Mouse (Mus musculus) midbrain, postnatal 0 days (tissue): ENCODE measurements around the gene Dpp6. TPM values are rescaled to one million over a fixed set of nuclear protein-coding genes. Genes with fewer than 3 reads are reported as not detected.
"Not testable (repeated sequence)": the region's sequence is repeated elsewhere in the genome, so short reads cannot be mapped to it uniquely, and the experiment has no call there.

Experiments used
- ATAC-seq: fragments of 200-750 bp; cut with Nextera tagmentation; 2 replicates; pipeline ENCODE4 v1.8.0; 2017; ENCODE audit warnings: moderate number of reproducible peaks, mild to moderate bottlenecking, moderate TSS enrichment, moderate library complexity; ENCODE audit not compliant: low FRiP score
- DNase-seq: peaks from one replicate; pipeline ENCODE4 v3.0.0-alpha.2; 2015; ENCODE audit warnings: low spot score
- H3K27ac ChIP-seq: fragments of 300-500 bp; sonication (generic); 2 replicates; pipeline ENCODE4 v1.5.1; 2014; ENCODE audit warnings: low read depth, mild to moderate bottlenecking, low read length, mixed read lengths
- H3K27me3 ChIP-seq: fragments of 300-500 bp; sonication (generic); 2 replicates; pipeline ENCODE4 v1.6.1; 2014; ENCODE audit warnings: low read length, control low read depth, mixed read lengths; ENCODE audit not compliant: insufficient read depth
- H3K36me3 ChIP-seq: fragments of 300-500 bp; sonication (generic); 2 replicates; pipeline ENCODE4 v1.6.1; 2014; ENCODE audit warnings: low read length, control low read depth, mixed read lengths; ENCODE audit not compliant: insufficient read depth
- H3K4me1 ChIP-seq: fragments of 300-500 bp; sonication (generic); 2 replicates; pipeline ENCODE4 v1.6.1; 2014; ENCODE audit warnings: mild to moderate bottlenecking, control low read depth, antibody characterized with exemption, low read length, mixed read lengths; ENCODE audit not compliant: insufficient read depth
- H3K4me2 ChIP-seq: fragments of 300-500 bp; sonication (generic); 2 replicates; pipeline ENCODE4 v1.6.1; 2014; ENCODE audit warnings: low read depth, mild to moderate bottlenecking, low read length, mixed read lengths; ENCODE audit not compliant: poor library complexity, severe bottlenecking
- H3K4me3 ChIP-seq: fragments of 300-500 bp; sonication (generic); 2 replicates; pipeline ENCODE4 v1.5.1; 2014; ENCODE audit warnings: low read depth, mild to moderate bottlenecking, low read length, moderate library complexity
- H3K9ac ChIP-seq: fragments of 300-500 bp; sonication (generic); replicated peaks from 2 replicates; pipeline ENCODE4 v1.6.1; 2014; ENCODE audit warnings: mild to moderate bottlenecking, low read length, moderate library complexity, mixed read lengths; ENCODE audit not compliant: poor library complexity, severe bottlenecking
- H3K9me3 ChIP-seq: fragments of 300-500 bp; sonication (generic); 2 replicates; pipeline ENCODE4 v1.6.1; 2016; ENCODE audit warnings: low read length, control low read depth
- CTCF ChIP-seq: IDR thresholded peaks from 2 replicates; pipeline ENCODE4 v1.5.1; 2016; ENCODE audit warnings: antibody characterized with exemption, mild to moderate bottlenecking
- WGBS: fragments of 180-500 bp; shearing (Covaris S2); extraction: QIAGEN DNeasy Blood & Tissue Kit; methylation state at CpG from one replicate; pipeline ENCODE4 v1.1.7; 2014; 5-methylcytosine and 5-hydroxymethylcytosine counted together
- polyA plus RNA-seq: library from polyadenylated mRNA; unstranded; fragments of >200 nt; fragmentation: Nextera tagmentation; extraction: Ambion mirVana; gene quantifications from 2 replicates; pipeline ENCODE4 v1.2.1, GENCODE M21; 2015
- total RNA-seq: library from RNA; depleted of rRNA; stranded (reverse); fragments of >200 nt; gene quantifications from 2 replicates; pipeline ENCODE4 v1.2.3, GENCODE M21; 2014

Dpp6 gene
- total and polyA plus RNA-seq, 2 experiments from 2014 or later = 88.6 to 169 TPM

DNA sequence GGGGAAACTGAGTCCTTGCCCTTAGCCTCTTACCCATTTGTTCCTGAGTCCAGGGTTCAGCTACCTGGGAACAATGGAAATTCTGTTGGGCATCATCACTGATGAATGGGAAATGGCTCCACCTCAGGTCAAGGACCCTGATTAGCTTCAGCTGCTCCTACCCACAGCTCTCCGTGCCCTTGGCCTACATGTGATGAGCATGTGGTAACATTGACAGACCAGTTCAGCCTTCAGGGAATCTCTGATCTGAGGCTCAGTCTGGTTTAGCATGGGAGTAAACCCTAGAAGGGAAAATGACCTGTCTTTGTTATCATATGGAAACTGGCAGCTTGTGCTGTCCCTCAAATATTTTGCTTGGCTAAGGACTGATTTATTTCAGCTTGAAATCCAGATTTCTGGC is 640.7 kb downstream of the Dpp6 start:
- no peaks in the 10 kb centered on the region for H3K9me3 ChIP-seq
- no peaks in the 10 kb centered on the region for H3K4me1 ChIP-seq
- H3K27me3 ChIP-seq = no peaks in the 10 kb centered on the region
- H3K4me2 ChIP-seq = no peak overlapping the region
- H3K9ac ChIP-seq = no peak overlapping the region
- TF ChIP-seq CTCF = no peak
- no peak overlapping the region for H3K4me3 ChIP-seq
- H3K36me3 ChIP-seq = 0 out of 2 replicates have a peak, but pooled peaks cover 3% of the 10 kb centered on the region
- WGBS = 77% methylated on average over 1 of the region's 1 CpGs
- H3K27ac ChIP-seq = no peak overlapping the region
- no peak for DNase-seq
- ATAC-seq = no peak

DNA sequence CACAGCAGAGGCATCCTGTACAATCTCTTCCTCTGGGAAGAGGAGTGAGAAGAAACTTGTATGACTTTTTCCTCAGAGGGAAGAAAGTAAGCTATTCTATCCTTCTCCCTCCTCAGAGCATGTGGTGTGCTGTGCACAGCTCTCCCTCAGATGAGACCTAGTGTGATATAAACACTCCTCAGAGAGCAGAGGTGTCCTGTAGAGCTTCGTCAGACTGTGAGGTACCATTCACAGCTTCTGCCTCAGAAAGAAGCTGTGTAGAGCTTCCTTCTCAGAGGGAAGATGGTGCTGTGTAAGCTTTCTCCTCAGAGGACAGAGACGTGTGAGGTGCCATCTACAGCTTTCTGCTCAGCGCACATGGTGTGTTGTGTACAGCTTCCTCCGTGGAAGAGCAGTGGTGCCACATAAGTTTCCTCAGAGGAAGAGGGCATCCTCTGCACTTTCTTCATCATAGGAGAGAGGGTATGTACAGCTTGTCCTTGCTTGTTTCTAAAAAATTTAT is 658.0 kb downstream of the Dpp6 start:
- H3K9ac ChIP-seq = no peak overlapping the region
- no peak overlapping the region for H3K4me3 ChIP-seq
- H3K4me1 ChIP-seq = no peaks in the 10 kb centered on the region
- H3K27me3 ChIP-seq = no peaks in the 10 kb centered on the region
- no peak for DNase-seq
- H3K27ac ChIP-seq = no peak overlapping the region
- 88% methylated on average over 4 of the region's 4 CpGs for WGBS
- ATAC-seq = no peak
- H3K4me2 ChIP-seq = no peak overlapping the region
- no peak for TF ChIP-seq CTCF
- H3K9me3 ChIP-seq = no peaks in the 10 kb centered on the region
- peaks cover 5% of the 10 kb centered on the region for H3K36me3 ChIP-seq

DNA sequence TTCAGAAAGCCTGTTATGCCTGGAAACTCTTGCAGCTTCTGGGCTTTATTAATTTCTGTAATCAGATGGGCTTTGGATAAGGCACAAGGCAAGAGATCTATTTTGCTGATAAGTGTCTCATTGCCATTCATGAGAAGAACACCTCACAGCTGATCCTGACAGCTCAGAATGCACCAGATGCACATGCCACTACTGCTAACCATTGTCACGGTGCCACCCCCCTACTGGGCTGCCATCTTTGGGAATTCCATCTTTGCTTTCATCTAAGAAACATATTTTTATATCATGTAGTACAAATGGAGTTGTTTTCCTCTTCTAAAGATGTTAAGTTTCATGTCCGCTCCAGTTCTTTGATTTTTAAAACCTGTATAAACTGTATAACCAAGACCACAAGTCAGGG is 664.7 kb downstream of the Dpp6 start:
- Histone ChIP-seq H3K4me1 (no peaks in the 10 kb centered on the region), H3K9ac (no peak overlapping the region), H3K4me2 (no peak overlapping the region), H3K4me3 (no peak overlapping the region), H3K27ac (no peak overlapping the region; the same call in 1 of the 2 replicates), H3K9me3 (no peaks in the 10 kb centered on the region), H3K27me3 (no peaks in the 10 kb centered on the region), H3K36me3 (peaks cover 9% of the 10 kb centered on the region; the same call in 1 of the 2 replicates)
- ATAC-seq = no peak
- 73% methylated on average over 2 of the region's 2 CpGs for WGBS
- DNase-seq = no peak
- no peak for TF ChIP-seq CTCF

DNA sequence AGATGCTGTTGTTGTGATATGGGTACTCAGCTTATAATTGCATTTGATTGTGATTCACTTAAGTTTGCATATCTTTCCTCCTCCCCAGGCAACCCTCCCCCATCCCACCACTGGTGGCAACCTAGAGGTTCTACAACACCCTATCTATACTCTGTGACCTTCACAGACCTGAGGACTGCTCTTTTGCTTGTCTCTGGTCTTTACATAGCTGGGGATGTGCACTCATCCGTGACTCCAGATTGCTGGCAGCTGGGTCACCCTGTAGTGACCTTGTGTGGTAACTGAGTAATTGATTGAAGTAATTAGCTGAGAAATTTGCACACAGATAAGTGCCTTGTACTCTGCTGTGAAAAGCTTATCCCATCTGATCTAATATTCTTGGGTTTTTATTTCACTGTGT is 669.1 kb downstream of the Dpp6 start:
- H3K9me3 ChIP-seq = no peaks in the 10 kb centered on the region
- H3K9ac ChIP-seq = no peak overlapping the region
- H3K4me1 ChIP-seq = no peaks in the 10 kb centered on the region
- 56% methylated on average over 1 of the region's 1 CpGs for WGBS
- H3K4me2 ChIP-seq = no peak overlapping the region
- no peak for TF ChIP-seq CTCF
- no peak overlapping the region for H3K4me3 ChIP-seq
- ATAC-seq (no peak), DNase-seq (no peak)
- peaks cover 9% of the 10 kb centered on the region; the same call in 1 of the 2 replicates for H3K36me3 ChIP-seq
- no peaks in the 10 kb centered on the region for H3K27me3 ChIP-seq
- no peak overlapping the region for H3K27ac ChIP-seq

DNA sequence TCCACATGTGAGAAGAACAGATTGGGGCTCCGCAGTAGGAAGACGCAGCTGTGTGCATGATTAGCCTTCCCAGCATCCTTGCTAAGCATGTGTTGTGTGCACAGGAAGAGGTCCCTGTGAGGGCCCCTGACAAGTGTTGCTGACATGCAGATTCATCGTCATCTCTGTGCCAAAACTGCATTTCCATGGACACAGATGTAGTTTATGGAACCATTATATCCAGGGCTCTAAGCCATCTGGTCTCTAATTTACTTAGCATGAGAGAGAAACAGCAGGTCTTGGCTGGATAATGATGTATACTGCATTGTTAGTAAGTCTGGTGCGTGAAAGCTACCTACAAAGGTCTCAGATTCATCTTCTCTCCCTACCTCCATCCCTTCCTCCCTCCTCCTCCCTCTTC is 673.9 kb downstream of the Dpp6 start:
- Histone ChIP-seq H3K27ac (no peak overlapping the region), H3K4me1 (no peaks in the 10 kb centered on the region), H3K4me3 (no peak overlapping the region), H3K4me2 (no peak overlapping the region), H3K27me3 (no peaks in the 10 kb centered on the region), H3K9me3 (no peaks in the 10 kb centered on the region), H3K36me3 (no peaks in the 10 kb centered on the region), H3K9ac (no peak overlapping the region)
- WGBS = 78% methylated on average over 4 of the region's 4 CpGs
- TF ChIP-seq CTCF = no peak
- DNase-seq (peak; percentile 52), ATAC-seq (no peak)

DNA sequence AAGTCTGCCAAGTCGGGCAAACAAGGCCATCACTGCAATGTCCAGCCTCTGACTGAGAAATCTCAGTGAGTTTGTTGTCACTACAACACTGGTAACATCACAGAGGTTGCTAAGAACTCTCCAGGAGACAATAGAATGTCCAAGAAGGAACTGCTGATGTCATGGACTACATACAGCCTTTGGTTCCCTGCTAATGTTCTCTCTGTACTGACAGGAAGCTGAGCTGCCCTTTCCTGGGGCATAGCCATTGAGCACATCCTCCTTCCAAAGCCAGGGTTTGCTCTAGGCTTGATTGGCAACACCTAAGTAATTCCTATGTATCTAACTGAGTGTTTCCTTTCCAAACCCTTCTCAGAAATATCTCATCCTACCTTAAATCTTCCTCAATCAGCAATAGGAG is 684.3 kb downstream of the Dpp6 start, which contains the start of gene Speer4b:
TSS of gene Speer4b (minus strand) at position 101 of the 400 bp plus-strand sequence.
- not testable (repeated sequence) for H3K9ac ChIP-seq, H3K4me3 ChIP-seq, ATAC-seq, H3K27ac ChIP-seq, DNase-seq, H3K9me3 ChIP-seq, H3K4me1 ChIP-seq, H3K36me3 ChIP-seq, H3K4me2 ChIP-seq, H3K27me3 ChIP-seq
- WGBS = 54% methylated on average over 1 of the region's 1 CpGs
